Mouse (Mus musculus) limb, embryonic 14.5 days (tissue): ENCODE results near the gene Smg6. TPM values are rescaled to one million over a fixed set of nuclear protein-coding genes. Genes with fewer than 3 reads are reported as not detected.

ENCODE experiments used
- ATAC-seq: fragments of 200-750 bp; cut with Nextera tagmentation; 2 replicates; pipeline ENCODE4 v1.8.0; 2017; ENCODE audit warnings: low read depth, moderate number of reproducible peaks, moderate TSS enrichment; ENCODE audit not compliant: low FRiP score
- DNase-seq: peaks from one replicate; pipeline ENCODE4 v3.0.0-alpha.2; 2015; ENCODE audit warnings: low spot score
- H3K27ac ChIP-seq: fragments of 300-500 bp; sonication (generic); replicated peaks from 2 replicates; pipeline ENCODE4 v1.5.1; 2014; ENCODE audit warnings: low read depth, mild to moderate bottlenecking, low read length, moderate library complexity, mixed read lengths
- H3K27me3 ChIP-seq: fragments of 300-500 bp; sonication (generic); 2 replicates; pipeline ENCODE4 v1.6.1; 2014; ENCODE audit warnings: low read length, mixed read lengths; ENCODE audit not compliant: control insufficient read depth, insufficient read depth
- H3K36me3 ChIP-seq: fragments of 300-500 bp; sonication (generic); 2 replicates; pipeline ENCODE4 v1.6.1; 2014; ENCODE audit warnings: mild to moderate bottlenecking, low read length, moderate library complexity, mixed read lengths; ENCODE audit not compliant: control insufficient read depth, insufficient read depth
- H3K4me1 ChIP-seq: fragments of 300-500 bp; sonication (generic); 2 replicates; pipeline ENCODE4 v1.6.1; 2014; ENCODE audit warnings: antibody characterized with exemption, low read length, mixed read lengths; ENCODE audit not compliant: control insufficient read depth, insufficient read depth
- H3K4me2 ChIP-seq: fragments of 300-500 bp; sonication (generic); replicated peaks from 2 replicates; pipeline ENCODE4 v1.6.1; 2014; ENCODE audit warnings: low read depth, mild to moderate bottlenecking, low read length, moderate library complexity; ENCODE audit not compliant: severe bottlenecking
- H3K4me3 ChIP-seq: fragments of 300-500 bp; sonication (generic); replicated peaks from 2 replicates; pipeline ENCODE4 v1.5.1; 2014; ENCODE audit warnings: low read length
- H3K9ac ChIP-seq: fragments of 300-500 bp; sonication (generic); 2 replicates; pipeline ENCODE4 v1.6.1; 2014; ENCODE audit warnings: mild to moderate bottlenecking, low read depth, low read length, moderate library complexity; ENCODE audit not compliant: severe bottlenecking
- H3K9me3 ChIP-seq: fragments of 300-500 bp; sonication (generic); 2 replicates; pipeline ENCODE4 v1.6.1; 2016; ENCODE audit warnings: low read length; ENCODE audit not compliant: control insufficient read depth
- POLR2A ChIP-seq: fragments of 200-500 bp; IDR thresholded peaks from 2 replicates; pipeline ENCODE4 v1.8.0; 2012; ENCODE audit warnings: inconsistent platforms, mild to moderate bottlenecking, moderate library complexity, borderline replicate concordance; ENCODE audit not compliant: insufficient read depth, insufficient read length; ENCODE audit errors: extremely low read depth
- whole genome bisulfite sequencing: fragments of 180-500 bp; shearing (Covaris S2); extraction: QIAGEN DNeasy Blood & Tissue Kit; methylation state at CpG from one replicate; pipeline ENCODE4 v1.1.7; 2014; 5-methylcytosine and 5-hydroxymethylcytosine counted together
- polyA plus RNA-seq, 2 experiments: library from polyadenylated mRNA; depleted of rRNA in 1 of 2; stranded (reverse) in 1 of 2; unstranded in 1 of 2; fragments of >200 nt; fragmentation: Nextera tagmentation in 1 of 2; extraction: Ambion mirVana in 1 of 2; gene quantifications; 2 replicates each; pipeline versions ENCODE4 v1.2.1 to v1.2.3; 2012 to 2014

The Smg6 gene
- polyA plus RNA-seq, 2 experiments, result 16.0 to 36.5 TPM

- no peaks in the 10 kb centered on the region for H3K27me3 ChIP-seq
- H3K27ac ChIP-seq, result no peak overlapping the region
- ATAC-seq (no peak), DNase-seq (no peak)
- WGBS, result 69% methylated on average over 4 of the region's 4 CpGs
- no peak overlapping the region for H3K9ac ChIP-seq
- no peak overlapping the region for H3K4me3 ChIP-seq
- no peak overlapping the region for H3K4me2 ChIP-seq
- H3K36me3 ChIP-seq, result no peaks in the 10 kb centered on the region
- H3K4me1 ChIP-seq, result peaks cover 3% of the 10 kb centered on the region; the same call in 1 of the 2 replicates
- no peaks in the 10 kb centered on the region for H3K9me3 ChIP-seq
- no peak for TF ChIP-seq POLR2A
Observed at GRCm38 (mm10) chr11:75206347-75206746, 280.7 kb downstream of the Smg6 start.

GRCm38 (mm10) chr11:75209363-75209762 is 283.7 kb downstream of the Smg6 start:
- DNase-seq, result no peak
- 65% methylated on average over 4 of the region's 4 CpGs for WGBS
- peaks cover 19% of the 10 kb centered on the region for H3K4me1 ChIP-seq

GRCm38 (mm10) chr11:75210093-75210492 is 284.5 kb downstream of the Smg6 start:
- H3K27ac ChIP-seq, result no peak overlapping the region
- no peaks in the 10 kb centered on the region for H3K36me3 ChIP-seq
- H3K4me1 ChIP-seq, result peaks cover 19% of the 10 kb centered on the region
- WGBS, result 77% methylated on average over 4 of the region's 4 CpGs
- no peak overlapping the region for H3K9ac ChIP-seq
- ATAC-seq, result no peak
- H3K4me3 ChIP-seq, result no peak overlapping the region
- H3K9me3 ChIP-seq, result no peaks in the 10 kb centered on the region
- no peak for DNase-seq
- H3K4me2 ChIP-seq, result no peak overlapping the region
- TF ChIP-seq POLR2A, result no peak
- no peaks in the 10 kb centered on the region for H3K27me3 ChIP-seq

More at GRCm38 (mm10) chr11:75209363-75209762, 283.7 kb downstream of the Smg6 start:
- Histone ChIP-seq H3K27me3 (no peaks in the 10 kb centered on the region), H3K36me3 (no peaks in the 10 kb centered on the region), H3K27ac (no peak overlapping the region), H3K4me3 (no peak overlapping the region), H3K4me2 (no peak overlapping the region), H3K9ac (no peak overlapping the region), H3K9me3 (no peaks in the 10 kb centered on the region)
- no peak for TF ChIP-seq POLR2A
- no peak for ATAC-seq

GRCm38 (mm10) chr11:75210755-75211154 is 285.1 kb downstream of the Smg6 start:
- Histone ChIP-seq H3K27ac (no peak overlapping the region), H3K4me2 (no peak overlapping the region), H3K36me3 (no peaks in the 10 kb centered on the region), H3K4me1 (peaks cover 19% of the 10 kb centered on the region), H3K9me3 (no peaks in the 10 kb centered on the region), H3K4me3 (no peak overlapping the region), H3K9ac (no peak overlapping the region), H3K27me3 (no peaks in the 10 kb centered on the region)
- no peak for DNase-seq
- ATAC-seq, result no peak
- WGBS, result 42% methylated on average over 6 of the region's 6 CpGs
- TF ChIP-seq POLR2A, result no peak

GRCm38 (mm10) chr11:75212031-75212667 is 286.5 kb downstream of the Smg6 start:
- DNase-seq (peak; percentile 13), ATAC-seq (no peak; the same call in 1 of the 2 replicates)
- Histone ChIP-seq H3K27me3 (no peaks in the 10 kb centered on the region), H3K27ac (no peak overlapping the region), H3K4me3 (no peak overlapping the region), H3K9ac (no peak overlapping the region), H3K36me3 (no peaks in the 10 kb centered on the region), H3K4me1 (peaks cover 19% of the 10 kb centered on the region), H3K4me2 (no peak overlapping the region), H3K9me3 (no peaks in the 10 kb centered on the region)
- TF ChIP-seq POLR2A, result no peak
- WGBS, result 55% methylated on average over 8 of the region's 8 CpGs
